Mouse (Mus musculus) effector memory CD4-positive, alpha-beta T cell, adult 5 months (primary cell): Measurements from ENCODE around the gene Tbc1d9b. TPM values are rescaled to one million over a fixed set of nuclear protein-coding genes. Genes with fewer than 3 reads are reported as not detected.

Experiments used
- polyA plus RNA-seq: library from polyadenylated mRNA; unstranded; fragments of 100-300 nt; shearing (Covaris generic); gene quantifications from one replicate; pipeline ENCODE4 v1.2.1, GENCODE M21; 2017

Gene Tbc1d9b
- polyA plus RNA-seq, result 49.3 TPM

GRCm38 (mm10) chr11:50130811-50131766 lies at the start of gene Tbc1d9b:
Gene Tbc1d9b, plus strand, starts transcription at chr11:50131396.

GRCm38 (mm10) chr11:50174111-50174729 lies 43.0 kb downstream of the Tbc1d9b start, which contains the start of gene Mrnip:
Gene Mrnip, plus strand, starts transcription at chr11:50174444.

GRCm38 (mm10) chr11:50210505-50211151 lies 79.4 kb downstream of the Tbc1d9b start, which contains the start of the genes Sqstm1 and Mgat4b:
Gene Sqstm1, minus strand, starts transcription at chr11:50210827.
Gene Mgat4b, plus strand, starts transcription at chr11:50210890.

Other genes starting within 250 kb of the Tbc1d9b start
- gene Rasgef1c, start 229.6 kb upstream of the Tbc1d9b start, polyA plus RNA-seq, result not detected
- gene Rnf130, start 106.0 kb upstream of the Tbc1d9b start, polyA plus RNA-seq, result 7.8 TPM
- gene Mrnip, start 43.0 kb downstream of the Tbc1d9b start, polyA plus RNA-seq, result 2.3 TPM
- 1,010 TPM for gene Sqstm1, start 79.4 kb downstream of the Tbc1d9b start, polyA plus RNA-seq
- 9.4 TPM for gene Mgat4b, start 79.5 kb downstream of the Tbc1d9b start, polyA plus RNA-seq
- gene Ltc4s, start 107.2 kb downstream of the Tbc1d9b start, polyA plus RNA-seq, result 0.59 TPM
- gene Maml1, start 160.9 kb downstream of the Tbc1d9b start, polyA plus RNA-seq, result 6.7 TPM
- gene Canx, start 194.3 kb downstream of the Tbc1d9b start, polyA plus RNA-seq, result 176 TPM
- not detected for gene Cby3, start 223.1 kb downstream of the Tbc1d9b start, polyA plus RNA-seq
- 345 TPM for gene Hnrnph1, start 245.6 kb downstream of the Tbc1d9b start, polyA plus RNA-seq